Mouse (Mus musculus) bone marrow, adult 2 months (tissue): ENCODE data around the gene Lrpprc. TPM values are rescaled to one million over a fixed set of nuclear protein-coding genes. Genes with fewer than 3 reads are reported as not detected.

Source experiments
- H3K27ac ChIP-seq: fragments of 200-500 bp; 2 replicates; pipeline ENCODE4 v1.5.1; 2012; ENCODE audit warnings: low read depth, mild to moderate bottlenecking, control low read depth, inconsistent platforms, low read length; ENCODE audit not compliant: control insufficient read depth, poor library complexity, insufficient read depth
- H3K4me1 ChIP-seq: fragments of 200-500 bp; 2 replicates; pipeline ENCODE4 v1.6.1; 2011; ENCODE audit warnings: low read length; ENCODE audit not compliant: control insufficient read depth, insufficient read depth
- H3K4me3 ChIP-seq: fragments of 200-500 bp; replicated peaks from 2 replicates; pipeline ENCODE3; 2011; ENCODE audit warnings: mild to moderate bottlenecking, low read depth, low read length, control low read depth; ENCODE audit not compliant: control insufficient read depth
- CTCF ChIP-seq: fragments of 200-500 bp; IDR thresholded peaks from 2 replicates; pipeline ENCODE4 v1.5.1; 2011; ENCODE audit warnings: low read length, control low read depth; ENCODE audit not compliant: control insufficient read depth, insufficient read depth
- POLR2A ChIP-seq: fragments of 200-500 bp; IDR thresholded peaks from 2 replicates; pipeline ENCODE4 v1.6.1; 2011; ENCODE audit warnings: low read depth, mild to moderate bottlenecking, control low read depth, low read length, borderline replicate concordance; ENCODE audit not compliant: control insufficient read depth
- WGBS: fragments of 180-500 bp; shearing (Covaris S2); methylation state at CpG from one replicate; pipeline ENCODE4 v1.1.7; 2018; 5-methylcytosine and 5-hydroxymethylcytosine counted together
- polyA plus RNA-seq: library from polyadenylated mRNA; stranded (reverse); fragments of >200 nt; gene quantifications from 2 replicates; pipeline ENCODE4 v1.2.4, GENCODE M21; 2011; ENCODE audit warnings: low replicate concordance; ENCODE audit not compliant: missing spikeins, insufficient read depth, insufficient read length

Gene Lrpprc
- polyA plus RNA-seq, 1 experiment, result 27.6 TPM

GRCm38 (mm10) chr17:84738073-84738797 is 52.4 kb downstream of the Lrpprc start:
- 91% methylated on average over 9 of the region's 9 CpGs for WGBS
- TF ChIP-seq CTCF, result no peak
- no peak for TF ChIP-seq POLR2A
- no peak overlapping the region for H3K4me3 ChIP-seq
- no peaks in the 10 kb centered on the region for H3K4me1 ChIP-seq
- H3K27ac ChIP-seq, result no peak overlapping the region

- WGBS, result 91% methylated on average over 9 of the region's 9 CpGs
- H3K4me1 ChIP-seq, result no peaks in the 10 kb centered on the region
- H3K4me3 ChIP-seq, result no peak overlapping the region
- no peak overlapping the region for H3K27ac ChIP-seq
- TF ChIP-seq POLR2A (no peak), CTCF (no peak)
Measured at GRCm38 (mm10) chr17:84736719-84737118, 53.9 kb downstream of the Lrpprc start.

- Histone ChIP-seq H3K4me3 (no peak overlapping the region), H3K4me1 (no peaks in the 10 kb centered on the region; the same call in 1 of the 2 replicates), H3K27ac (no peak overlapping the region)
- WGBS, result 63% methylated on average over 8 of the region's 8 CpGs
- TF ChIP-seq POLR2A, result no peak
- no peak for TF ChIP-seq CTCF
Measured at GRCm38 (mm10) chr17:84732612-84733011, 58.0 kb downstream of the Lrpprc start.

- no peak for TF ChIP-seq POLR2A
- TF ChIP-seq CTCF, result no peak
- H3K4me3 ChIP-seq, result no peak overlapping the region
- no peaks in the 10 kb centered on the region; the same call in 1 of the 2 replicates for H3K4me1 ChIP-seq
- WGBS, result 95% methylated on average over 12 of the region's 12 CpGs
- H3K27ac ChIP-seq, result no peak overlapping the region
Measured at GRCm38 (mm10) chr17:84731361-84731760, 59.2 kb downstream of the Lrpprc start.

- H3K4me1 ChIP-seq, result no peaks in the 10 kb centered on the region; the same call in 1 of the 2 replicates
- H3K4me3 ChIP-seq, result no peak overlapping the region
- no peak overlapping the region for H3K27ac ChIP-seq
- TF ChIP-seq CTCF, result no peak
- 76% methylated on average over 5 of the region's 5 CpGs for WGBS
Measured at GRCm38 (mm10) chr17:84729140-84729539, 61.4 kb downstream of the Lrpprc start.

GRCm38 (mm10) chr17:84728201-84728911 is 62.2 kb downstream of the Lrpprc start:
- Histone ChIP-seq H3K4me1 (no peaks in the 10 kb centered on the region; the same call in 1 of the 2 replicates), H3K27ac (0 out of 2 replicates have a peak overlapping the region, but pooled peaks have one; percentile 10), H3K4me3 (no peak overlapping the region)
- no peak for TF ChIP-seq CTCF
- TF ChIP-seq POLR2A, result no peak
- 69% methylated on average over 1 of the region's 1 CpGs for WGBS

- Histone ChIP-seq H3K4me3 (no peak overlapping the region), H3K4me1 (no peaks in the 10 kb centered on the region; the same call in 1 of the 2 replicates), H3K27ac (no peak overlapping the region)
- TF ChIP-seq CTCF (no peak), POLR2A (no peak)
- 96% methylated on average over 3 of the region's 3 CpGs for WGBS
Measured at GRCm38 (mm10) chr17:84725163-84725562, 65.4 kb downstream of the Lrpprc start.

GRCm38 (mm10) chr17:84724028-84724427 is 66.6 kb downstream of the Lrpprc start:
- Histone ChIP-seq H3K4me3 (no peak overlapping the region), H3K27ac (no peak overlapping the region), H3K4me1 (no peaks in the 10 kb centered on the region)
- TF ChIP-seq CTCF (no peak), POLR2A (no peak)
- 93% methylated on average over 9 of the region's 9 CpGs for WGBS

GRCm38 (mm10) chr17:84719105-84719504 is 71.5 kb downstream of the Lrpprc start:
- WGBS, result 64% methylated on average over 3 of the region's 3 CpGs
- Histone ChIP-seq H3K4me3 (no peak overlapping the region), H3K27ac (no peak overlapping the region), H3K4me1 (no peaks in the 10 kb centered on the region)
- no peak for TF ChIP-seq CTCF
- TF ChIP-seq POLR2A, result no peak
